Mouse (Mus musculus): ENCODE data around the gene Cxcl14.

- TF ChIP-seq GATA1 (IDR thresholded peaks at IDR 0.05; ENCODE audit: borderline replicate concordance, low read length) (no peak), FLI1 (IDR thresholded peaks at IDR 0.05; ENCODE audit: low read length) (no peak)
Observed at GRCm38 (mm10) chr13:56262269-56262668, 34.1 kb downstream of the Cxcl14 start.
